Mouse (Mus musculus): ENCODE measurements around the gene Gm20388.

The Gm20388 gene

GRCm38 (mm10) chr8:124317191-124317682 lies 4406.6 kb downstream of the Gm20388 start:
- no peak for DNase-seq (ENCODE audit: low spot score in 2 of 2)

- no peak for DNase-seq (ENCODE audit: low spot score in 2 of 2)
Observed at GRCm38 (mm10) chr8:124317821-124318220, 4407.2 kb downstream of the Gm20388 start.

DNA sequence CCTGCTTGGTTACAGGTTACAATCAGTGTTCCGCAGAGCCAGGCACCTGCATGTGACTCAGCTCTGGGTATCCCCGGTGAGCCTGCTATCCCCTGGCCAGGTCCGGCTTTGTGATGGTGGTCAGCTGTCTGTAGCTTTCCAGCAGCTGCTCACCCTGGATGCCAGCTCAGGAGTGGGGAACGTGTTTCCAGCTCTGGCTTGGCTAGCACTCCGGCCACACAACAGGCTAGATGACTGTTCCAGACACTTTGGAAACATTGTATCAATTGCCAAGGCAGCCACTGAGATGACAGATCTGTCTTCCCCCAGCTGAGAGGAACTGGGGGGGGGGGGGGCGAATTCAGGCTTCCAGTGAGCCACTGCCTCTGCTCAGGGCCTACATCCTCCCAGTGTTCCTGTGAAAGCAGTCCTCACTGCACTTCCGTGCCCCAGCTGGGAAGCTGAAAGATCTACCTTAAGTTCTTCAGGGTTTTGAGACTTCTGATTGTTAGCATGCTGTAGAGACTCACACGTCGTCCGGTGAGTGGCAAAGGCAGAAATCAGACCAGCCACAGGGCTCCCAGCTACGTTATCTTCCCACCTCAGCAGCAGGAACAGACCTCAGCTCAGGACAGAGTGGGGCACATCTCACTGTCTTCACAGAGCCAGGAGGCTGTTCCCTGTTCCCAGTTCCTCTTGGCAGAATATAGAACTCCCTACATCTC lies 4408.1 kb downstream of the Gm20388 start:
- DNase-seq (ENCODE audit: low spot score in 2 of 2): no peak

- DNase-seq (ENCODE audit: low spot score in 2 of 2): no peak
Observed at GRCm38 (mm10) chr8:124319316-124319652, 4408.6 kb downstream of the Gm20388 start.

DNA sequence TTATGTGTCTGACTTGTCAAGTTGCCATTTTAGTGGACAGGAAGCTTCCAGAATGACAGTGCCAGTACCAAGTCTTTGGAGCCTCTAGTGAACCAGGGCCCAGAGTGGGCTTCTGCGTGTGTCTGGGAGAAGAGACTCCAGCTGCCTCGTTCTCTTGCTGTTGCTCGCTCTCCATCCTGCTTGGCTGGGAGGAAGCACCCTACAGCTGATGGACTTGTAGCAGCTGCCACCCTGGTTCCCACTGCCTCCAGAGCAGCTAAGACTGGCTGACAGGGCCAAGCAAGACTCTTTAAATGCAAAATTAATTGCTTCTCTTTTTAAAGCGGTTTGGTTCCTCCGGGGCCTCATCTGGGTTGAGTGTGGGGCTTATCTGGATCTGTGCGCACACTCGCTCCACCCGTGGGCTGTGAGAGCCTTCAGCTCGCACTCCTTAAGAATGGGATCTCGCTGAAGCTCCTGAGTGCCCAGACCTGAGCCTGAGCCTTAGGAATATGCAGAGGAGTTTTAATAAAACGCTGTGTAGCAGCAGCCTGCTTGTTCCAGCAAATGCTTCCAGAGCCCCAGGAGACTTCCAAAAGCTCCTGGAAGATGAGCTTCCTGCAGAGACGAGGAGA lies 4410.7 kb downstream of the Gm20388 start:
- no peak for DNase-seq (ENCODE audit: low spot score in 2 of 2)

DNA sequence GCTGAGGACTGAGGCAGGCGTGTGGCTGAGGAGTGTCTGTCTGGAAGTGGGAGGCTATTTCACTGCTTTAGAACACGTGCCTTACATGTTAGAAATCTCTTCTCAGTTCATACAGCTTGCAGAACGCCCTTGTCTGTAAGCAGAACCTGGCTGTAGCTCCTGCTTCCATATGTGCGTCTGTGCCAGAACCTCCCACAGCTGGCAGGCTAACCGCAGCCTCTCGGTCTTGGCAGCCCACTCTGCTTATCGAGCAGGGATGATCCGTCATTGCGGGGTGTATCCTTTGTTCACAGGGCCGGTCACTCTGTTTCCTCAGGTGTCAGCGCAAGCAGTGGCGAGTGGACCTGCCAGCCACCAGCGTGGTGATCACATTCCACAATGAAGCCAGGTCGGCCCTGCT lies 4412.7 kb downstream of the Gm20388 start:
- DNase-seq (ENCODE audit: low spot score in 2 of 2): no peak

- no peak for DNase-seq (ENCODE audit: low spot score in 2 of 2)
Observed at GRCm38 (mm10) chr8:124328259-124328658, 4417.6 kb downstream of the Gm20388 start.

GRCm38 (mm10) chr8:124329690-124330089 lies 4419.0 kb downstream of the Gm20388 start:
- no peak for DNase-seq (ENCODE audit: low spot score in 2 of 2)

DNA sequence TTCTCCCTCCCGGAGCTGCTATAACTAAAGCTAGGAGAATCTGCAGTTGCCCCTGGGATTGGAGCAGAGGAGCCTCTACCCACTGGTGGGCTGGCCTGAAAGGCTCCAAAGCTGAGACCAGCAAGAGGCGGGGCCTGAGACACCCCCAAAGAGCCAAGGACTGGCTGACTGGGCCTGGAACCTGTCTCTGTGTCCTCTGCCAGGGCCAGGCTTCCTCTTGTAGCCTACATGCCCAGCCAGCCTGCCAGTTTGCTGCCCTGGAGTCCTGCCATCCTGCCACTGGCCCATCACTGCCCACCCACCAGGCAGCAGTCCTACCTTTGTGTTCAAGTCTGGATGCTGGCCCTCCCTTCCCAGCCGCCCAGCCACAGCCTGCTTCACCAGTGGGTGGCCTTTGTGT lies 4419.8 kb downstream of the Gm20388 start:
- DNase-seq (ENCODE audit: low spot score in 2 of 2): no peak

DNA sequence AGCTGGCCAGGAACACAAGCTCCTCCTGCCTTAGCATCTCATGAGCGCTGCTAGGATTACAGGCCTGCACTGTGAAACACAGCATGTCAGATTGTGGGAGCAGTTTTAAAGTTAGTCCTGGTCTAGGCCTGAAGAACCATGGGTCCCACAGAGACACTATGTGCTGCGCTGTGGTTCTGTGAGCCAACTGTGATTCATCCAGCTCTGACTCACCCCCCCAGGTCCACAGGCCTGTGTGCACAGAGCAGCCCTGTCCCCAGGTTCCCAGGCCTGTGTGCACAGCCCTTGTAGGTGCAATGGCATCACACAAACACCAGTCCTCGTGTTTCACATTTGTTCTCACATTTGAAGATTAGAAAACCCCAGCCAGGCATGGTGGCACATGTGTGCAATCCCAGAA lies 4420.5 kb downstream of the Gm20388 start:
- DNase-seq (ENCODE audit: low spot score in 2 of 2): no peak

DNA sequence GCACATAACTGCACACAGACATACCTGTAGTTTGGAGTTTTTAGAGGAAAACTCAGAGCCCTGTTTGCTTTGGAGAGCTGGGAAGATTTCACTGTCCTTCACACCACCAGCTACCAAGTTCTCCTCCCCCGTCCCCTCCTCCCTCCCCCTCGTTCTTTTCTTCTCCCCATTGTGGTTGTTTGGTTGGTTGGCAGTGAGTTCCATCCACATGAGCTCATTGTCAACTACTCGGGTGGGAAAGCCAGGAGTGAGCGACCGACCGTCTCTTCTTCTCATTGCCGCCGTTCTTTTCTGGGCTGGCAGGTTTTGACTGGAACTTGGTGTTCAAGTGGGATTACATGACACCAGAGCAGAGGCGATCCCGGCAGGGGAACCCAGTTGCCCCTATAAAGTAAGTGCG lies 4421.1 kb downstream of the Gm20388 start:
- DNase-seq (ENCODE audit: low spot score in 2 of 2): no peak

DNA sequence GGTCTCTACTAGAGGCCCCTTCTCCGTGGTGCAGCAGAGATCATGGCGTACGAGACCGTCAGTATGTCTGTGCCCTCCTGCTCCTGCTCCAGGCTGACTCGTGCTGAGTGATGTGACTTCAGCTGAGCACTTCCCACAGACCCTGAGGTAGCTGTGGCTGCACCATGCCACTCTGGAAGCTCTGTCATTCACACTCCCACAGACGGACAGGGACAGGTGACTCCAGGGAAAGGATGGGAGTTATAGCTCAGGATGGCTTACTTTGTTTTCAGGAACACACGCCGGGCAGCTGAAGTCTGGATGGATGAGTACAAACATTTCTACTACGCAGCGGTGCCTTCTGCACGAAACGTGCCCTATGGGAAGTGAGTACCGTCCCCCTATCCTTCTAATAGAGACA lies 4425.7 kb downstream of the Gm20388 start:
- DNase-seq (ENCODE audit: low spot score in 2 of 2): no peak

GRCm38 (mm10) chr8:124339742-124340141 lies 4429.1 kb downstream of the Gm20388 start:
- DNase-seq (ENCODE audit: low spot score in 2 of 2): no peak

GRCm38 (mm10) chr8:124340360-124341068 lies 4429.9 kb downstream of the Gm20388 start:
- no peak for DNase-seq (ENCODE audit: low spot score in 2 of 2)

DNA sequence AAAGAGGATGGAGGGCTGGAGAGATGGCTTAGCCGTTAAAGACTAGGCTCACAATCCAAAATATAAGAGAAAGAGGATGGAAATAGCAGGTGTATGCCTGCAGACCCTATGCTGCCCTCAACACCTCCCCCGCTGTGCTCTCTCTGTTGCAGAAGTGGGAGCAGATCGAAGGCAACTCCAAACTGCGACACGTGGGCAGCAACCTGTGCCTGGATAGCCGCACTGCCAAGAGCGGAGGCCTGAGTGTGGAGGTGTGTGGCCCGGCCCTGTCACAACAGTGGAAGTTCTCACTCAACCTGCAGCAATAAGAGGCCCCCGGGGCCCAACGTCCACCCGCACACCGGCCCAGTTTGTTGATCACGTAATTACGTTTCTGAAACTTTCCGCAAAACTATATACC lies 4432.5 kb downstream of the Gm20388 start:
- no peak for DNase-seq (ENCODE audit: low spot score in 2 of 2)

DNA sequence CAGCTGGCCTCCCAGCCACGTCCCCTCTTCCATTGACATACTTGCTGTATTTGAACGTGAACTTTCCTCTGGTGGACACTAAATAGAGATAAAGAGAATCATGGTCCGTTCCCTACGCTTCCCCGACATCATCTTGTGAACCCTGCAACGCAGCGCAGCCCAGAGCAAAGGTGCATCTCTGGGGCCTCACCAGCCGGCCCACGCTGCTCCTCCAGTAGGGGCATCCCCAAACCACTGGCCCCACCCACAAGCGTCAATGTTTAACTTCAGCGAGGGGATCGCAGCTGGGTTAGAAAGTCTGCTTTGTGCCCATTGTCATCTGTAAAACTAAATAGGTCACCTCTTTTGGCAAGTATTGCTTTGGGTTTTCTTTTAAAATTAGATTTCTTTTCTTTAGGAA lies 4433.4 kb downstream of the Gm20388 start:
- DNase-seq (ENCODE audit: low spot score in 2 of 2): no peak

GRCm38 (mm10) chr8:124345098-124345497 lies 4434.5 kb downstream of the Gm20388 start:
- DNase-seq (ENCODE audit: low spot score in 2 of 2): no peak

DNA sequence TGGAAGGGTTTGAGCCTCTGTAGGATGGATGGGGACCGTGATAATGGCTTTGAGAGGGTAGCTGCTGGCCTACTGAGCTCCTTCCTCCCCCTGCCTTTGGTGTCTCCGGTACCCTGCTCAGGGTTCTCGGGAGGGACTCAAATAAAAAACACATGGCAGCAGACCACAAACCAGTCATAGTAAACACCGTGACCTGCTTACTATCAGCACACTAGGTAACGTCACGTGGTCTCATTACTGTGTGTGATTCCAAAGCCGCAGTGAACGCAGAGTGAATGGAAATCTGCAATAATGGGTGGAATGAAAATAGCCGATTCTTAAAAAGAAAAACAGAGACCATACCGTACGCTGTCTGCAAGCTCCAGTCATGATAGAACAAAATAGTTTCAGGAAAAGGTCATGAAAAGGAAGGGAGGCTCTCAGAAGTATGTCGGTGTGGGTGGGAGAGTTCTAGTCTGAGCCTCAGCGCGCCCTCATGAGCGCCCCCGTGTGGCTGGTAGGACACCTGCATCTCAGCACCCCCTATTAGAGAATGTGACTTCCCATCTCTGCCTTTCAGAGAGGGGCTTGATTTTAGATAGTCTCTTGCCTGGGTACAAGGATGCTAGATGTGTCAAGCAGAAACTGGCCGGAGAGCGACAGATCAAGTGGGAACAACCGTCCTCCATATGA lies 4436.3 kb downstream of the Gm20388 start:
- peak; percentile 46 to 84 for DNase-seq (ENCODE audit: low spot score in 2 of 2)

DNA sequence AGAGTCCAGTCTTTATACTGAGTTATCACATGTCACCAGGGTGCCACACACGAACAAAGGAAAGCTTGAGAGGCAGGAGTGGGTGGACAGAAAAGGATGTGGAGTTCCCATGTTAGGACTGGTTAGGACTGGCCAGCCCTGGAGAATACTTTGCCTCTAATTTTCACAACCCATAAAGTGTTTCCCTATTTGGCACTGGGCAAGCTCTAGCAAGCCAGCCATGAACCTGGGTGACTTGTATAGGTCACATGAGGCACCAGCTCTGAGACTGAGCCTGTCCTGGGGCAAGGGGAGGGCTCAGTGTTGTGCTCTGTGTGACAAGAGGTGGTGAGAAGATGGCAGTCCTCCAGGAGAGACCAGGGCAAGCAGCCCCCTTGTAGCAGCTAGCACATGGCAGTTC lies 4437.4 kb downstream of the Gm20388 start:
- no peak for DNase-seq (ENCODE audit: low spot score in 2 of 2)

DNA sequence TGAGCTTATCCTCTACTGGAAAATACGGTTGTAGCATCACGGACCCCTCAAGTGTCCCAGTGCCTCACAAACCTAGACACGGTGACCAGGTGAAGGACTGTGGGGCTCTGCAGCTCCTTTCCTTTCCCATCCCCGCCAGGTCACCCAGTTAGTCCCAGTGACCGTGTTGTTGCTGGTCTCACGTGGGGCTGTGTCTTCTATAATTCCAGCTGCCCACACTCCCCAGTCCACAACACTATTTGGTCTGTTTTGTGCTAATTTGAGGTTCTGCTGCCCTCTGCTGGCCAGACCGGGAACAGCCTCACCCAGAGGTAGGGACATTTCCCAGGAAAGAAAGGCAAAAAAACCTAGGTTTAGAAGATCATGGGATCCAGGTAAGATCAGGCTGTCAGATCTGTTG lies 4439.0 kb downstream of the Gm20388 start:
- DNase-seq (ENCODE audit: low spot score in 2 of 2): peak; percentile 62 to 89

- DNase-seq (ENCODE audit: low spot score in 2 of 2): no peak
Observed at GRCm38 (mm10) chr8:124351636-124352035, 4441.0 kb downstream of the Gm20388 start.

DNA sequence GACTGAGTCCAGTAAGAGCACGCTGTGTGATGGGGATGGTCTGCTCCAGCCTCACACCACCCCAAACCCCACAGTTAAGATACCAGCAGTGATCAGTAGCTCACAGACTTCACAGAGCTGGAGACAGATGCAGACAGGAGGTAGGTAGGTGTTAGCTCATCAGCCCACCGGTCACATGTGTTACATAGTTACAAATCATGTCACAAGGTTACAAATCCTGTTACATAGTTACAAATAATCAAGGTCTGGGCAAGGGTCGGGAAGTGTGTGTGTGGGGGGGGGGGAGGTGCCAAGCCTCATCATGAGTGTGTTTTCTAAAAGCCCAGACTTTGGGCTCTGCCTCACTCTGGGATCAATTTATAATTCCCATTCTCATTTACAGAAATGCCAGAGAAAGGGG lies 4450.3 kb downstream of the Gm20388 start:
- DNase-seq (ENCODE audit: low spot score in 2 of 2): no peak
